Mouse (Mus musculus) brain, embryonic 14.5 days (tissue): ENCODE results near the gene Slc16a7. TPM values are rescaled to one million over a fixed set of nuclear protein-coding genes. Genes with fewer than 3 reads are reported as not detected.

Experiments
- DNase-seq: peaks from one replicate; pipeline ENCODE4 v3.0.0-alpha.2; 2011; ENCODE audit warnings: low read depth
- CTCF ChIP-seq: fragments of 200-500 bp; IDR thresholded peaks from 2 replicates; pipeline ENCODE4 v1.5.1; 2012; ENCODE audit warnings: inconsistent platforms, mild to moderate bottlenecking, moderate library complexity, borderline replicate concordance; ENCODE audit not compliant: insufficient read depth, insufficient read length; ENCODE audit errors: extremely low read depth
- POLR2A ChIP-seq: fragments of 200-500 bp; IDR thresholded peaks from 2 replicates; pipeline ENCODE4 v1.6.1; 2012; ENCODE audit warnings: mild to moderate bottlenecking, inconsistent platforms, borderline replicate concordance; ENCODE audit not compliant: poor library complexity, insufficient read depth, insufficient read length, severe bottlenecking; ENCODE audit errors: extremely low read depth
- polyA plus RNA-seq: library from polyadenylated mRNA; depleted of rRNA; stranded (reverse); fragments of >200 nt; gene quantifications from 2 replicates; pipeline ENCODE4 v1.2.3, GENCODE M21; 2012

The Slc16a7 gene
- polyA plus RNA-seq, 1 experiment = 10.0 TPM

DNA sequence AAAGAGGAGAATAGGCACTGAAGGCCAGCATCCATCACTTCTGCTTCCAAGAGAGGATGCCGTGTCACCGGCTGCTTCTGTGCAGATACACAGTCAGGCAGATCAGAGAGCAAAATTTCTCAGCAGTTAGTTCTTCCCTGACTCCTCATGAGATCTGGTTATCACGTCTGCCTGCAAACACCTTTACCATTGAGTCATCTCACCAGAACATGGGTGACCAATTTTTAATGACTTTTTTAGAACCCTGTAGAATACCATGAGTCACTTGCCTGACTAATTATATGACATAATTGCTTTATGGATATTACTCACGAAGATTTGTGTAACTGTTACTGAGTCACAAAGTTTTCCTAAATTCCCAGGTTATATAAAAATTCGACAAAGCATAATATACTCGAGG, 218.1 kb downstream of the Slc16a7 start:
- TF ChIP-seq POLR2A (no peak), CTCF (no peak)

More for the DNA sequence above, 218.1 kb downstream of the Slc16a7 start:
- no peak for DNase-seq
